Mouse (Mus musculus) bone marrow, adult 2 months (tissue): ENCODE results near the gene Card11.

ENCODE experiments used
- CTCF ChIP-seq: fragments of 200-500 bp; IDR thresholded peaks from 2 replicates; pipeline ENCODE4 v1.5.1; 2011; ENCODE audit warnings: low read length, control low read depth; ENCODE audit not compliant: control insufficient read depth, insufficient read depth
- POLR2A ChIP-seq: fragments of 200-500 bp; IDR thresholded peaks from 2 replicates; pipeline ENCODE4 v1.6.1; 2011; ENCODE audit warnings: low read depth, mild to moderate bottlenecking, control low read depth, low read length, borderline replicate concordance; ENCODE audit not compliant: control insufficient read depth

GRCm38 (mm10) chr5:140936816-140937215, 63.6 kb downstream of the Card11 start:
- TF ChIP-seq CTCF = no peak
- TF ChIP-seq POLR2A = no peak
